10 mouse cellular contexts compared by ENCODE assay signal in genomic region chr8:120800308-120800865, GRCm38 (mm10).
DNase-seq lines count a peak whose midpoint lies in the region; ATAC-seq and TF ChIP-seq lines count a peak whose summit lies in the region.
"Had no signal": no experiment of that assay in that cellular context is flagged by ENCODE, and none has a peak within 500 bp of the region (broad histone marks: within the 10 kb centered on the region; RNA-seq: fewer than 3 reads in every experiment).

No protein-coding gene starts in this region.

- TF ChIP-seq CTCF in liver, adult 2 months (IDR thresholded peaks at IDR 0.05; ENCODE audit: low read depth, low read length), result peak; percentile 89

- H3K27me3 ChIP-seq in megakaryocyte, embryonic 14.5 days (replicated peaks), result peaks cover 86% of the 10 kb centered on the region
- H3K27me3 ChIP-seq in liver, adult 2 months (ENCODE audit: control insufficient read depth, insufficient read depth, low read length), result no peaks in the 10 kb centered on the region
- H3K27me3 ChIP-seq in neural tube, embryonic 11.5 days (ENCODE audit: control insufficient read depth, insufficient read depth, low read length), result no peaks in the 10 kb centered on the region; the same call in 1 of the 2 replicates

- peak overlapping the region; percentile 43 for H3K4me3 ChIP-seq in megakaryocyte, embryonic 14.5 days (replicated peaks)
- no peak overlapping the region for H3K4me3 ChIP-seq in liver, adult 2 months (ENCODE audit: insufficient read depth, low read depth, low read length)
- H3K4me3 ChIP-seq in neural tube, embryonic 11.5 days (ENCODE audit: low read depth, low read length), result no peak overlapping the region
- H3K4me3 ChIP-seq: erythroblast, embryonic 14.5 days; myocyte had no signal

- H3K36me3 ChIP-seq in megakaryocyte, embryonic 14.5 days (replicated peaks; ENCODE audit: low read length), result no peaks in the 10 kb centered on the region
- H3K36me3 ChIP-seq in liver, adult 2 months (ENCODE audit: control insufficient read depth, insufficient read depth, low read length), result no peaks in the 10 kb centered on the region
- no peaks in the 10 kb centered on the region for H3K36me3 ChIP-seq in neural tube, embryonic 11.5 days (ENCODE audit: control insufficient read depth, insufficient read depth, low read length)

- H3K9ac ChIP-seq in liver, adult 2 months (ENCODE audit: low read depth, low read length), result no peak overlapping the region
- H3K9ac ChIP-seq in neural tube, embryonic 11.5 days (ENCODE audit: low read length), result no peak overlapping the region

- 10% methylated on average over 17 of the region's 17 CpGs for WGBS in liver, adult 2 months
- WGBS in neural tube, embryonic 11.5 days, result 6% methylated on average over 17 of the region's 17 CpGs

- H3K4me1 ChIP-seq in megakaryocyte, embryonic 14.5 days, result peaks cover 25% of the 10 kb centered on the region
- H3K4me1 ChIP-seq in liver, adult 2 months (ENCODE audit: control insufficient read depth, insufficient read depth, low read length), result no peaks in the 10 kb centered on the region
- H3K4me1 ChIP-seq in neural tube, embryonic 11.5 days (ENCODE audit: control insufficient read depth, insufficient read depth, low read length), result no peaks in the 10 kb centered on the region

- TF ChIP-seq POLR2A in liver, adult 2 months (IDR thresholded peaks at IDR 0.05; ENCODE audit: extremely low read depth, insufficient read depth, low read length), result no peak

- ATAC-seq in megakaryocyte, adult 5-6 weeks (ENCODE audit: poor library complexity, severe bottlenecking), result no peak
- no peak for ATAC-seq in neural tube, embryonic 11.5 days (ENCODE audit: insufficient read depth, low FRiP score, low TSS enrichment)

- H3K79me2 ChIP-seq in liver, adult 2 months (ENCODE audit: control insufficient read depth, insufficient read depth, low read length), result no peaks in the 10 kb centered on the region

- no peak overlapping the region for H3K27ac ChIP-seq in liver, adult 2 months (replicated peaks; ENCODE audit: insufficient read depth, low read depth, low read length)
- H3K27ac ChIP-seq in neural tube, embryonic 11.5 days (ENCODE audit: low read depth, low read length), result no peak overlapping the region

- H3K9me3 ChIP-seq in megakaryocyte, embryonic 14.5 days, result no peaks in the 10 kb centered on the region
- H3K9me3 ChIP-seq in neural tube, embryonic 11.5 days (ENCODE audit: control insufficient read depth, low read length), result no peaks in the 10 kb centered on the region

- H3K4me2 ChIP-seq in neural tube, embryonic 11.5 days (ENCODE audit: low read depth), result 0 out of 2 replicates have a peak overlapping the region, but pooled peaks have one; percentile 19

- peak; percentile 25 for DNase-seq in c-Kit-positive CD71-negative TER-119-negative erythroid progenitor cells, embryonic 14.5 days (ENCODE audit: low read depth)
- peak; percentile 57 for DNase-seq in forelimb bud, embryonic 11.5 days (ENCODE audit: low read depth, low spot score)
- peak; percentile 77 for DNase-seq in kidney, adult 18-20 months
- DNase-seq in liver, adult 2 months (ENCODE audit: extremely low read depth, low read depth, low spot score), result no peak
- DNase-seq in neural tube, embryonic 11.5 days (ENCODE audit: low spot score), result peak; percentile 65
- peak; percentile 75 for DNase-seq in thymus, postnatal 14 days
